Mouse (Mus musculus): ENCODE measurements around the gene Baz1a.

GRCm38 (mm10) chr12:55061006-55061405 is 46.9 kb upstream of the Baz1a start:
- no peak for TF ChIP-seq MAX (IDR thresholded peaks at IDR 0.05; ENCODE audit: low read length)
- TF ChIP-seq POLR2AphosphoS2 (IDR thresholded peaks at IDR 0.05; ENCODE audit: low read depth, low read length): no peak
- no peak for TF ChIP-seq E2F4 (IDR thresholded peaks at IDR 0.05; ENCODE audit: insufficient replicate concordance, low read depth, low read length)
- no peak for TF ChIP-seq KAT2A (IDR thresholded peaks at IDR 0.05; ENCODE audit: insufficient replicate concordance, low read length)
- no peak for TF ChIP-seq TCF12 (IDR thresholded peaks at IDR 0.05; ENCODE audit: low read depth, low read length)
- TF ChIP-seq POLR2A (IDR thresholded peaks at IDR 0.05; ENCODE audit: low read depth, low read length): no peak
- TF ChIP-seq MAZ (IDR thresholded peaks at IDR 0.05; ENCODE audit: low read depth, low read length): no peak
- no peak for TF ChIP-seq CTCF (conservative IDR thresholded peaks at IDR 0.05 in 1 of 2, IDR thresholded peaks at IDR 0.05 in 1 of 2; ENCODE audit: low read depth in 2 of 2, low read length in 2 of 2)
- TF ChIP-seq USF1 (IDR thresholded peaks at IDR 0.05; ENCODE audit: low read depth, low read length): no peak
- no peak for TF ChIP-seq EP300 (IDR thresholded peaks at IDR 0.05; ENCODE audit: low read length)
- no peak for TF ChIP-seq ZKSCAN1 (IDR thresholded peaks at IDR 0.05; ENCODE audit: borderline replicate concordance, low read depth, low read length)
- no peak for TF ChIP-seq ZNF384 (IDR thresholded peaks at IDR 0.05; ENCODE audit: low read depth, low read length)
